In genomic region chr2:143889860-143890433, GRCm38 (mm10) we compare ENCODE assay signal across 1 mouse cellular context.
TF ChIP-seq lines count a peak whose summit lies in the region.

No protein-coding gene starts in this region.

TF ChIP-seq in MEL, 35 proteins besides CTCF, POLR2A, EP300 and RAD21 (continued from another document):
- TF ChIP-seq NELFE (IDR thresholded peaks at IDR 0.05; ENCODE audit: low read depth, low read length) = peak; percentile 57
- peak; percentile 99 for TF ChIP-seq MYC (IDR thresholded peaks at IDR 0.05; ENCODE audit: low read depth, low read length)
- TF ChIP-seq UBTF (IDR thresholded peaks at IDR 0.05; ENCODE audit: borderline replicate concordance, insufficient read depth, low read depth, low read length) = no peak
- no peak; the same call in 1 of the 2 replicates for TF ChIP-seq POLR2AphosphoS2 (IDR thresholded peaks at IDR 0.05; ENCODE audit: low read length)
- no peak for TF ChIP-seq MAFK (IDR thresholded peaks at IDR 0.05; ENCODE audit: borderline replicate concordance, low read depth, low read length)
- peak; percentile 40; the same call in 1 of the 2 replicates for TF ChIP-seq ELF1 (IDR thresholded peaks at IDR 0.05; ENCODE audit: low read depth, low read length)
- no peak for TF ChIP-seq KAT2A (conservative IDR thresholded peaks at IDR 0.05; ENCODE audit: low read depth, low read length)
- TF ChIP-seq MXI1 (IDR thresholded peaks at IDR 0.05; ENCODE audit: low read depth, low read length) = peak; percentile 84
- TF ChIP-seq ZKSCAN1 (IDR thresholded peaks at IDR 0.05; ENCODE audit: low read depth, low read length) = no peak
- TF ChIP-seq POLR2AphosphoS5 (IDR thresholded peaks at IDR 0.05; ENCODE audit: borderline replicate concordance, low read depth, low read length) = no peak
- no peak for TF ChIP-seq GABPA (IDR thresholded peaks at IDR 0.05; ENCODE audit: low read depth, low read length)
- peak; percentile 94 for TF ChIP-seq MAX (IDR thresholded peaks at IDR 0.05; ENCODE audit: low read length)
- no peak for TF ChIP-seq JUND (IDR thresholded peaks at IDR 0.05; ENCODE audit: low read depth, low read length)
- TF ChIP-seq TBP (IDR thresholded peaks at IDR 0.05; ENCODE audit: low read depth, low read length) = peak; percentile 80
